Comparison of ENCODE assay signal across 17 mouse cellular contexts in the genomic region with DNA sequence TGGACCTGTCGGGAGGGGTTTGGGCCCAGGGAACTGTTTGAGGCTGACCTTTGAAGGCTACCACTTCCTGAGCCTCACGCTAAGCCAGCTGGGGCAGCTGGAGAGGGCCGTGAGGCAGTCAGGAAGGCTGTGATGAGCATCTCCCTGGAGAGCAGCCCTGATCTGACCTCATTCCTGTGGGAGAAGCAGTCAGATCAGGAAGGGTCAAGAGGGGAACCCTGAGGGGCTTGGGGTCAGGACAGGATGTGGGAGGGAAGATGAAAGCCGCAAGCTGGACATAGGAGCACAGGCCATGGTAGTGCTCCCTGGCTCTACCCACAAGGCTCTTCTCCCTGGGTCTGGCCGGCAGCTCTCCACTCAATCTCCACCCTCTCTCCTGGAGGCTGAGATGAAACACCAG. TPM values are rescaled to one million over a fixed set of nuclear protein-coding genes. Genes with fewer than 3 reads are reported as not detected.
DNase-seq lines count a peak whose midpoint lies in the region; ATAC-seq lines count a peak whose summit lies in the region.
"Had no signal": no experiment of that assay in that cellular context is flagged by ENCODE, and none has a peak within 500 bp of the region (broad histone marks: within the 10 kb centered on the region; RNA-seq: fewer than 3 reads in every experiment).

No protein-coding gene starts in this region.

- H3K27me3 ChIP-seq in forebrain, embryonic 13.5 days: no peaks in the 10 kb centered on the region
- H3K27me3 ChIP-seq in forebrain, embryonic 12.5 days: peaks cover 3% of the 10 kb centered on the region; the same call in 1 of the 2 replicates
- peaks cover 41% of the 10 kb centered on the region for H3K27me3 ChIP-seq in midbrain, embryonic 10.5 days (ENCODE audit: low read depth, poor library complexity, severe bottlenecking)
- no peaks in the 10 kb centered on the region for H3K27me3 ChIP-seq in midbrain, embryonic 15.5 days (replicated peaks)
- H3K27me3 ChIP-seq in limb, embryonic 13.5 days: no peaks in the 10 kb centered on the region; the same call in 1 of the 2 replicates

- no peaks in the 10 kb centered on the region for H3K9me3 ChIP-seq in forebrain, embryonic 13.5 days (replicated peaks)
- no peaks in the 10 kb centered on the region for H3K9me3 ChIP-seq in forebrain, embryonic 12.5 days
- H3K9me3 ChIP-seq in midbrain, embryonic 10.5 days (replicated peaks): no peaks in the 10 kb centered on the region
- H3K9me3 ChIP-seq in midbrain, embryonic 15.5 days: no peaks in the 10 kb centered on the region
- no peaks in the 10 kb centered on the region for H3K9me3 ChIP-seq in limb, embryonic 13.5 days
- H3K9me3 ChIP-seq: midbrain, embryonic 12.5 days had no signal

- WGBS in forebrain, embryonic 13.5 days: 68% methylated on average over 5 of the region's 5 CpGs
- 69% methylated on average over 5 of the region's 5 CpGs for WGBS in forebrain, embryonic 12.5 days
- WGBS in midbrain, embryonic 10.5 days: 47% methylated on average over 5 of the region's 5 CpGs
- WGBS in midbrain, embryonic 15.5 days: 56% methylated on average over 5 of the region's 5 CpGs
- WGBS in limb, embryonic 13.5 days: 28% methylated on average over 5 of the region's 5 CpGs

- DNase-seq in midbrain, embryonic 10.5 days (ENCODE audit: low spot score): peak; percentile 37
- DNase-seq in kidney, adult 9 months: peak; percentile 26
- DNase-seq in Muller cell, postnatal 12 days (ENCODE audit: inconsistent ontology term): no peak
- DNase-seq in ovary, postnatal 14 days (ENCODE audit: low spot score): no peak
- DNase-seq: adrenal gland, postnatal 10 days; cerebellum, postnatal 14 days; layer of hippocampus, adult 9-11 months; left cerebral cortex, postnatal 4 days; lung, postnatal 14 days had no signal

- H3K36me3 ChIP-seq in forebrain, embryonic 13.5 days (ENCODE audit: poor library complexity, severe bottlenecking): peaks cover 13% of the 10 kb centered on the region; the same call in 1 of the 2 replicates
- peaks cover 14% of the 10 kb centered on the region for H3K36me3 ChIP-seq in forebrain, embryonic 12.5 days (replicated peaks)
- peaks cover 24% of the 10 kb centered on the region for H3K36me3 ChIP-seq in midbrain, embryonic 10.5 days
- no peaks in the 10 kb centered on the region for H3K36me3 ChIP-seq in midbrain, embryonic 15.5 days (replicated peaks)
- H3K36me3 ChIP-seq in limb, embryonic 13.5 days: peaks cover 20% of the 10 kb centered on the region

- H3K9ac ChIP-seq in forebrain, embryonic 13.5 days: 0 out of 2 replicates have a peak overlapping the region, but pooled peaks have one; percentile 23
- H3K9ac ChIP-seq in forebrain, embryonic 12.5 days: no peak overlapping the region
- no peak overlapping the region for H3K9ac ChIP-seq in midbrain, embryonic 15.5 days
- H3K9ac ChIP-seq in limb, embryonic 13.5 days: 0 out of 2 replicates have a peak overlapping the region, but pooled peaks have one; percentile 13
- H3K9ac ChIP-seq: liver, embryonic 14.5 days; midbrain, embryonic 12.5 days had no signal

- H3K4me3 ChIP-seq in forebrain, embryonic 13.5 days: no peak overlapping the region
- H3K4me3 ChIP-seq in forebrain, embryonic 12.5 days (replicated peaks): no peak overlapping the region
- H3K4me3 ChIP-seq in midbrain, embryonic 10.5 days: no peak overlapping the region
- no peak overlapping the region for H3K4me3 ChIP-seq in midbrain, embryonic 15.5 days
- no peak overlapping the region for H3K4me3 ChIP-seq in limb, embryonic 13.5 days
- H3K4me3 ChIP-seq: midbrain, embryonic 12.5 days had no signal

- peaks cover 1% of the 10 kb centered on the region for H3K4me1 ChIP-seq in forebrain, embryonic 13.5 days
- peaks cover 5% of the 10 kb centered on the region for H3K4me1 ChIP-seq in forebrain, embryonic 12.5 days
- H3K4me1 ChIP-seq in midbrain, embryonic 10.5 days: peaks cover 20% of the 10 kb centered on the region
- H3K4me1 ChIP-seq in midbrain, embryonic 15.5 days: peaks cover 1% of the 10 kb centered on the region; the same call in 1 of the 2 replicates
- H3K4me1 ChIP-seq in limb, embryonic 13.5 days: peaks cover 24% of the 10 kb centered on the region

- no peak overlapping the region for H3K27ac ChIP-seq in forebrain, embryonic 13.5 days
- H3K27ac ChIP-seq in forebrain, embryonic 12.5 days: no peak overlapping the region
- peak overlapping the region; percentile 52 for H3K27ac ChIP-seq in midbrain, embryonic 10.5 days (replicated peaks)
- no peak overlapping the region for H3K27ac ChIP-seq in midbrain, embryonic 15.5 days
- no peak overlapping the region for H3K27ac ChIP-seq in limb, embryonic 13.5 days
- H3K27ac ChIP-seq: liver, embryonic 14.5 days; midbrain, embryonic 12.5 days; stomach, postnatal 0 days had no signal

- no peak overlapping the region for H3K4me2 ChIP-seq in forebrain, embryonic 13.5 days
- no peak overlapping the region for H3K4me2 ChIP-seq in forebrain, embryonic 12.5 days
- no peak overlapping the region for H3K4me2 ChIP-seq in midbrain, embryonic 15.5 days
- no peak overlapping the region for H3K4me2 ChIP-seq in limb, embryonic 13.5 days (replicated peaks)
- H3K4me2 ChIP-seq: midbrain, embryonic 12.5 days had no signal

- ATAC-seq in forebrain, embryonic 13.5 days: no peak
- ATAC-seq in forebrain, embryonic 12.5 days (ENCODE audit: low FRiP score): no peak
- no peak for ATAC-seq in midbrain, embryonic 15.5 days (replicated peaks)
- no peak for ATAC-seq in limb, embryonic 13.5 days (ENCODE audit: low FRiP score, low read depth)
- ATAC-seq: inflammation-experienced regulatory T-cells, adult 6 months had no signal

RNA-seq across cellular contexts. Expression of a gene that starts 27.2 kb away (rescaled TPM):
- polyA plus RNA-seq in forebrain, embryonic 13.5 days (2015; fragmentation: Nextera tagmentation; extraction: Ambion mirVana): 64.0 and 70.1 TPM in 2 replicates
- polyA plus RNA-seq in forebrain, embryonic 12.5 days (2016; fragmentation: Nextera tagmentation; extraction: Ambion mirVana): 53.5 and 54.2 TPM in 2 replicates
- 62.0 and 66.0 TPM in 2 replicates for polyA plus RNA-seq in midbrain, embryonic 10.5 days (2016; fragmentation: Nextera tagmentation; extraction: Ambion mirVana)
- polyA plus RNA-seq in midbrain, embryonic 15.5 days (2015; fragmentation: Nextera tagmentation; extraction: Ambion mirVana): 104 and 107 TPM in 2 replicates
- polyA plus RNA-seq in limb, embryonic 13.5 days (2015; fragmentation: Nextera tagmentation; extraction: Ambion mirVana): 87.4 and 89.4 TPM in 2 replicates

RNA-seq across cellular contexts. Expression of a gene that starts 27.7 kb away (rescaled TPM):
- 23.4 and 25.1 TPM in 2 replicates for polyA plus RNA-seq in forebrain, embryonic 13.5 days (2015; fragmentation: Nextera tagmentation; extraction: Ambion mirVana)
- 23.3 and 23.7 TPM in 2 replicates for polyA plus RNA-seq in forebrain, embryonic 12.5 days (2016; fragmentation: Nextera tagmentation; extraction: Ambion mirVana)
- 30.6 and 30.7 TPM in 2 replicates for polyA plus RNA-seq in midbrain, embryonic 10.5 days (2016; fragmentation: Nextera tagmentation; extraction: Ambion mirVana)
- polyA plus RNA-seq in midbrain, embryonic 15.5 days (2015; fragmentation: Nextera tagmentation; extraction: Ambion mirVana): 34.0 and 35.5 TPM in 2 replicates
- 19.8 and 21.3 TPM in 2 replicates for polyA plus RNA-seq in limb, embryonic 13.5 days (2015; fragmentation: Nextera tagmentation; extraction: Ambion mirVana)

RNA-seq across cellular contexts. Expression of a gene that starts 44.7 kb away (rescaled TPM):
- 14.5 and 14.8 TPM in 2 replicates for polyA plus RNA-seq in forebrain, embryonic 13.5 days (2015; fragmentation: Nextera tagmentation; extraction: Ambion mirVana)
- 11.9 and 14.7 TPM in 2 replicates for polyA plus RNA-seq in forebrain, embryonic 12.5 days (2016; fragmentation: Nextera tagmentation; extraction: Ambion mirVana)
- 13.3 and 16.0 TPM in 2 replicates for polyA plus RNA-seq in midbrain, embryonic 10.5 days (2016; fragmentation: Nextera tagmentation; extraction: Ambion mirVana)
- 18.1 and 20.0 TPM in 2 replicates for polyA plus RNA-seq in midbrain, embryonic 15.5 days (2015; fragmentation: Nextera tagmentation; extraction: Ambion mirVana)
- 20.4 and 21.4 TPM in 2 replicates for polyA plus RNA-seq in limb, embryonic 13.5 days (2015; fragmentation: Nextera tagmentation; extraction: Ambion mirVana)

RNA-seq across cellular contexts. Expression of a gene that starts 44.9 kb away (rescaled TPM):
- 3.6 TPM in 2 replicates for polyA plus RNA-seq in forebrain, embryonic 13.5 days (2015; fragmentation: Nextera tagmentation; extraction: Ambion mirVana)
- 1.9 and 3.3 TPM in 2 replicates for polyA plus RNA-seq in forebrain, embryonic 12.5 days (2016; fragmentation: Nextera tagmentation; extraction: Ambion mirVana)
- 2.1 and 2.4 TPM in 2 replicates for polyA plus RNA-seq in midbrain, embryonic 10.5 days (2016; fragmentation: Nextera tagmentation; extraction: Ambion mirVana)
- 4.4 and 5.5 TPM in 2 replicates for polyA plus RNA-seq in midbrain, embryonic 15.5 days (2015; fragmentation: Nextera tagmentation; extraction: Ambion mirVana)
- 5.5 and 5.9 TPM in 2 replicates for polyA plus RNA-seq in limb, embryonic 13.5 days (2015; fragmentation: Nextera tagmentation; extraction: Ambion mirVana)

Comparison
In these comparisons a context has a peak if more than half of its experiments do, and no peak if none do; other contexts are left out.
1. H3K9ac ChIP-seq: peak in forebrain, embryonic 13.5 days (single experiment) and limb, embryonic 13.5 days (single experiment); none in forebrain, embryonic 12.5 days (single experiment) and midbrain, embryonic 15.5 days (single experiment).
2. DNase-seq: peak in midbrain, embryonic 10.5 days (single experiment) and kidney, adult 9 months (single experiment); none in Muller cell, postnatal 12 days (single experiment) and ovary, postnatal 14 days (single experiment).